Mouse (Mus musculus): Measurements from ENCODE around the gene Slc27a4. TPM values are rescaled to one million over a fixed set of nuclear protein-coding genes. Genes with fewer than 3 reads are reported as not detected.

Gene Slc27a4
- polyA plus RNA-seq, 1 experiment from 2014 or later, result 20.2 TPM

- Histone ChIP-seq H3K27ac (replicated peaks) (peak overlapping the region; percentile 98), H3K4me3 (replicated peaks) (peak overlapping the region; percentile 99), H3K4me2 (replicated peaks) (peak overlapping the region; percentile 60), H3K4me1 (peaks cover 14% of the 10 kb centered on the region), H3K9me3 (replicated peaks) (no peaks in the 10 kb centered on the region), H3K27me3 (no peaks in the 10 kb centered on the region), H3K9ac (peak overlapping the region; percentile 71), H3K36me3 (no peaks in the 10 kb centered on the region; the same call in 1 of the 2 replicates)
- ATAC-seq (ENCODE audit: insufficient number of reproducible peaks, low FRiP score, low TSS enrichment, low read depth), result no peak
- WGBS, result 10% methylated on average over 11 of the region's 11 CpGs
Observed at GRCm38 (mm10) chr2:29826318-29826925, 24.0 kb downstream of the Slc27a4 start.

DNA sequence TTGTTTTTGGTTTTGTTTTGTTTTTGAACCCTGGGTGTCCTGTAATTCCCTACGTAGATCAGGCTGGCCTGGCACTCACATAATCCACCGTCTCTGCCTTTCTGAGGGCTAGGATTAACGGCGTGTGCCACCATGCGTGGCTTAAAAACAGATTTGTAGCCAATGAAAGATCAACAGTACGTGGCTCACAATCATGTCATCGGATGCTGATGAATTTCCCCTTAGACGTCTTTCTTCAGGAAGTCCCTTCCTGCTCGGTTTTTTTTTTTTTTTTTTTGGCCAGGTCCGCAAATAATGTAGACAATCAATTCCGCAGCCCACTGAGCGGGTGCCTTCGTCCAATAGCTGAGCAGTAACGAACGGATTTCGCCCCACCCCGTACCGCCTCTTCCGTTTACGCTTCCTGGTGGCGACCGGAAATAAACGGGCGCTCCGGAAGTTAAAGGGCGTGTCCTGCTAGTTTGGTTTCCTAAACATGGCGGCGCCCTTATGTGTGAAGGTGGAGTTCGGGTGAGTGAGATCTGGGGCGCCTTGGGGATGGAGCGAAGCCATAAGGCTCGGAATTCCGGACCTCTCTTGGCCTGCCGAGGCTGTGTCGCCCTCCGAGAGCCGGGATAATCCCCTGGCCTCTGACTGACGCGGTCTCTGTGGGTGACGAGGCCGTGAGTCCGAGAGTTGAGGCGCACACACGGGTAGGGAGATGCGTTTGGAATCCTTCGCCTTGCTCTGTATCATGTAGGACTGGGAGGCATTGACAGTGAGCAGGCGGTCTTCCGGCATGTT is 24.7 kb downstream of the Slc27a4 start:
- ATAC-seq (ENCODE audit: insufficient number of reproducible peaks, low FRiP score, low TSS enrichment, low read depth), result peak; percentile 97
- H3K36me3 ChIP-seq, result no peaks in the 10 kb centered on the region; the same call in 1 of the 2 replicates
- H3K9ac ChIP-seq, result peak overlapping the region; percentile 89
- H3K4me2 ChIP-seq (replicated peaks), result peak overlapping the region; percentile 77
- no peaks in the 10 kb centered on the region for H3K9me3 ChIP-seq (replicated peaks)
- WGBS, result under 1% methylated on average over 48 of the region's 48 CpGs
- peak overlapping the region; percentile 99 for H3K4me3 ChIP-seq (replicated peaks)
- peak overlapping the region; percentile 98 for H3K27ac ChIP-seq (replicated peaks)
- H3K4me1 ChIP-seq, result peaks cover 14% of the 10 kb centered on the region
- no peaks in the 10 kb centered on the region for H3K27me3 ChIP-seq

DNA sequence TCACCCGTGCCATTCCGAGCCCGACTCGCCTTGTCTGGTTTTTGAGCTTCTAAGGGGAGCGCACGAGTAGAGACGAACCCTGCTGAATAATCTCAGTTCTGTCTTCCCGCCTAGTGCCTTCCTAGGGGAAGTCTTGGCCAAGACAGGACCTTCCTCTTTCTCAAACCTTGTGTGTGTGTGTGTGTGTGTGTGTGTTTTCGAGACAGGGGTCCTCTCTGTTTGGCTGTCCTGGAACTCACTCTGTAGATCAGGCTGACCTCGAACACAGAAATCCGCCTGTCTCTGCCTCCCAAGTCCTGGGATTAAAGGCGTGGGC is 25.2 kb downstream of the Slc27a4 start:
- peak overlapping the region; percentile 99 for H3K4me3 ChIP-seq (replicated peaks)

GRCm38 (mm10) chr2:29831106-29831505 is 28.7 kb downstream of the Slc27a4 start:
- no peaks in the 10 kb centered on the region for H3K9me3 ChIP-seq (replicated peaks)
- peaks cover 12% of the 10 kb centered on the region for H3K4me1 ChIP-seq
- no peak overlapping the region for H3K4me2 ChIP-seq (replicated peaks)
- no peak overlapping the region for H3K4me3 ChIP-seq (replicated peaks)
- peaks cover 31% of the 10 kb centered on the region for H3K36me3 ChIP-seq
- no peak overlapping the region for H3K9ac ChIP-seq
- no peak overlapping the region for H3K27ac ChIP-seq (replicated peaks)
- ATAC-seq (ENCODE audit: insufficient number of reproducible peaks, low FRiP score, low TSS enrichment, low read depth), result no peak
- H3K27me3 ChIP-seq, result no peaks in the 10 kb centered on the region
- WGBS, result 87% methylated on average over 4 of the region's 4 CpGs

More for the DNA sequence above, 25.2 kb downstream of the Slc27a4 start:
- H3K9ac ChIP-seq, result peak overlapping the region; percentile 89
- ATAC-seq (ENCODE audit: insufficient number of reproducible peaks, low FRiP score, low TSS enrichment, low read depth), result no peak
- WGBS, result 3% methylated on average over 12 of the region's 12 CpGs
- H3K4me1 ChIP-seq, result peaks cover 14% of the 10 kb centered on the region
- H3K27ac ChIP-seq (replicated peaks), result peak overlapping the region; percentile 73
- H3K9me3 ChIP-seq (replicated peaks), result no peaks in the 10 kb centered on the region
- H3K27me3 ChIP-seq, result no peaks in the 10 kb centered on the region
- H3K36me3 ChIP-seq, result peaks cover 2% of the 10 kb centered on the region
- H3K4me2 ChIP-seq (replicated peaks), result peak overlapping the region; percentile 77

GRCm38 (mm10) chr2:29833796-29834195 is 31.4 kb downstream of the Slc27a4 start:
- ATAC-seq (ENCODE audit: insufficient number of reproducible peaks, low FRiP score, low TSS enrichment, low read depth), result no peak
- no peaks in the 10 kb centered on the region for H3K9me3 ChIP-seq (replicated peaks)
- no peaks in the 10 kb centered on the region for H3K27me3 ChIP-seq
- no peak overlapping the region for H3K27ac ChIP-seq (replicated peaks)
- H3K36me3 ChIP-seq, result peaks cover 50% of the 10 kb centered on the region
- WGBS, result 93% methylated on average over 5 of the region's 5 CpGs
- H3K4me2 ChIP-seq (replicated peaks), result no peak overlapping the region
- H3K9ac ChIP-seq, result no peak overlapping the region
- no peaks in the 10 kb centered on the region for H3K4me1 ChIP-seq
- no peak overlapping the region for H3K4me3 ChIP-seq (replicated peaks)

DNA sequence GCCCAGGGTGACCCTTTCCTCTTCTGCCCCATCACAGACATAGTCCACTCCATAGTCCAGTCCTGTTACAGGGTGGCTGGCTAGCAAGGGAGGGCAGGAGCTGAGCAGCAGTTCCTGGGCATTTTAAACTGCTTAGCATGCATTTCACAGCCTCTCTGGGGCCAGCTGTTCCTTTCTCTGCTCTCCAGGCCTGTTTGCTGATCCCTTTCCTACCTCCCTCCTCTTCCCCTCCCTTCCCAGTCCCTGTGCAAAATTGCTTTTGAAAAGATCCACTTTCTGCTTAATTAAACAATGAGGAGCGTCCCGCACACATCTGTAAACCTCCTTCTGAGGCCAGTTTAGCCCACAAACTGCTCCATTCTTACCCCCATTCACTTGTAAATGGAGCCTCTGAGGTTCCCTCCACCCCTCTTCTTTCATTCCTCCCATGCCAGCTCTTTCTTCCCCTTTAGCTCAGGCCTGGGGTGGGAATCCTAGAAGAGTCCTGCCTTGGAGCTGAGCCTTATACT is 33.0 kb downstream of the Slc27a4 start:
- Histone ChIP-seq H3K4me2 (replicated peaks) (no peak overlapping the region), H3K4me1 (no peaks in the 10 kb centered on the region), H3K27ac (replicated peaks) (no peak overlapping the region), H3K36me3 (peaks cover 62% of the 10 kb centered on the region), H3K9ac (no peak overlapping the region), H3K9me3 (replicated peaks) (no peaks in the 10 kb centered on the region), H3K4me3 (replicated peaks) (no peak overlapping the region), H3K27me3 (no peaks in the 10 kb centered on the region)
- ATAC-seq (ENCODE audit: insufficient number of reproducible peaks, low FRiP score, low TSS enrichment, low read depth), result no peak
- 40% methylated on average over 2 of the region's 2 CpGs for WGBS

- H3K4me3 ChIP-seq (replicated peaks), result no peak overlapping the region
- no peaks in the 10 kb centered on the region for H3K9me3 ChIP-seq (replicated peaks)
- no peak for ATAC-seq (ENCODE audit: insufficient number of reproducible peaks, low FRiP score, low TSS enrichment, low read depth)
- no peaks in the 10 kb centered on the region for H3K4me1 ChIP-seq
- no peak overlapping the region for H3K4me2 ChIP-seq (replicated peaks)
- 64% methylated on average over 4 of the region's 4 CpGs for WGBS
- H3K27ac ChIP-seq (replicated peaks), result no peak overlapping the region
- H3K27me3 ChIP-seq, result peaks cover 18% of the 10 kb centered on the region
- no peak overlapping the region for H3K9ac ChIP-seq
- H3K36me3 ChIP-seq, result peaks cover 84% of the 10 kb centered on the region
Observed at GRCm38 (mm10) chr2:29839460-29839859, 37.0 kb downstream of the Slc27a4 start.

DNA sequence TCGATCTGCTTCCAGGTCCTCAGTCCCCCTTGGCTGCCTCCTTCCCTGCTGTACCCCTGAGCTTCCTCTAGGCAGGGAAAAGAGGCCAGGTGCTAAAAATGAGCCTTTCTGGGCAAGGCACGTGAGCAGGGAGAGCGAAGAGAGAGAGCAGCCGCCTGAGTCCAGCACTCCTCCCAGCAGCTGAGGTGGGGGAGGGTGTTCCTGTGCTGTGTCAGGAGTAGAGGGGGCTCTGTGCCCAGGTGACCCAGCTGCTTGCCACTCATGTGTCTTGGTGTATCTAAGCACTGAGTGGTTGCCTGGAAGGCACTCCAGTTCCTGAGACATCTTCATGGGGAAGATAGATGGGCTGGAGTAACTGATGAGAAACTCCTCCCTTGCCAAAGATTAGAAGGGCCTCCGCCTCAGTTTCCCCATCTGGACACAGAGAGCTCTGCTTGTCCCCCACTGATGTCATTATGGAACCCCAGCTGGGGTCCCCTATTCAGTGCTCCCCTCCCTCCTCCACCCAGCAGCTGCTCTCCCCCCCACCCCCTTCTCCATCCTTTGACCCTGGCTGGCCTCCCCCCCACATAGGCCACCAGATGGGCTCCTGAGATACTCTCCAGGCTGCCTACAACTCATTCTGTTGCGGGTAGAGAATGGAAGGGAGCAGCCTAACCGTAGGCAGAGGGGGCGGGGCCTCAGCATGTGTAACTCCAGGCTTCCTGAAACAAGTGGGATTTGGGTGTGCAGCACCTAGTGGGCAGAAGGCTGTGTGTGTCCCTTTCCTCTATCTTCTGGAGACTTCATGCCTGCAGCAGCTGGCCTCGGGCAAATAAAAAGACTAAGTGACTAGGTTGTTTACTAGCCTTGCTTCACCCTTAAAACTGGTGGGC is 41.0 kb downstream of the Slc27a4 start:
- WGBS, result 67% methylated on average over 9 of the region's 9 CpGs
- Histone ChIP-seq H3K4me1 (peaks cover 12% of the 10 kb centered on the region), H3K9me3 (replicated peaks) (no peaks in the 10 kb centered on the region), H3K4me3 (replicated peaks) (no peak overlapping the region), H3K27ac (replicated peaks) (no peak overlapping the region), H3K9ac (no peak overlapping the region), H3K36me3 (peaks cover 56% of the 10 kb centered on the region), H3K4me2 (replicated peaks) (no peak overlapping the region), H3K27me3 (peaks cover 56% of the 10 kb centered on the region)
- no peak for ATAC-seq (ENCODE audit: insufficient number of reproducible peaks, low FRiP score, low TSS enrichment, low read depth)

DNA sequence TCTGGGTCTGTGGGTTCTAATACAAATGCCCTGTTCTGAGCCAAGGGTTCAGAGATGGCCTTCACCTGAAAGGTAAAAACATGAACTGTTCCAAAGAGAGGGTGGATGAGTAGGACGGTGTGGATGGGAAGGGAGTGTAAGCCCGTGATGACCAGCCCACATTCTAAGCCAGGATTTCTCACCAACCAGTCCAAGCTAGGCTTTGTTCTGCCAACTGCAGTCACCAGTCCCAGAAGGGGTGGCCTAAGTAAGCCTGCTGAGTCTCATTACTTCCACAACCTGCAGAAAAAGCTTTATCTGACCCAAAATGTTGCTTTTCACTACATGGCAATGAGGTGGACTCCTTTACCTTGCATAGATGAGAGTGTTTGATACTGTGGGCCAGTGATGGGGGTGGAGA is 41.7 kb downstream of the Slc27a4 start:
- peaks cover 12% of the 10 kb centered on the region for H3K4me1 ChIP-seq
- no peak overlapping the region for H3K4me2 ChIP-seq (replicated peaks)
- WGBS, result 76% methylated on average over 2 of the region's 2 CpGs
- peaks cover 56% of the 10 kb centered on the region for H3K27me3 ChIP-seq
- peaks cover 50% of the 10 kb centered on the region for H3K36me3 ChIP-seq
- no peak overlapping the region for H3K27ac ChIP-seq (replicated peaks)
- H3K9ac ChIP-seq, result no peak overlapping the region
- no peak overlapping the region for H3K4me3 ChIP-seq (replicated peaks)
- ATAC-seq (ENCODE audit: insufficient number of reproducible peaks, low FRiP score, low TSS enrichment, low read depth), result no peak
- H3K9me3 ChIP-seq (replicated peaks), result no peaks in the 10 kb centered on the region

DNA sequence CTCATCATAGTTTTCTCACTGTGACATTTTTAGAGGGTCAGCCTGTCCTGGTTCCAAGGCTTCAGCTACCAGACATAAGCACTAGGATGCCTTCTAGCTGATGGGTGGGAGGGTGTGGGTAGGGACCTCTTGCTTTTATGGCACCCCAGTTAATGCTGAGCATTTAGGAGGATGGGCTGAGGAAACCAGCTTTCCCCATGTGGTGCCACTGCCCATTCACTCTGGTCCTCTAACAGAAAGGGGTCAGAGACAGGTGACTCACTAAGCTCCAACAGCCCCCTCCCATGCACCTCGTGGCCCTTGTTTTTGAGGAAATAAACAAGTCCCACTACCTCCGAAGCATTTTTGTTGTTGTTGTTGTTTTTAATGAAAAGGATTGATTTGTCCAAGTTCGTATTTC is 42.2 kb downstream of the Slc27a4 start:
- Histone ChIP-seq H3K36me3 (peaks cover 44% of the 10 kb centered on the region), H3K9me3 (replicated peaks) (no peaks in the 10 kb centered on the region), H3K4me3 (replicated peaks) (no peak overlapping the region), H3K9ac (no peak overlapping the region), H3K27me3 (peaks cover 56% of the 10 kb centered on the region), H3K4me2 (replicated peaks) (no peak overlapping the region), H3K4me1 (peaks cover 12% of the 10 kb centered on the region), H3K27ac (replicated peaks) (no peak overlapping the region)
- 34% methylated on average over 3 of the region's 3 CpGs for WGBS
- ATAC-seq (ENCODE audit: insufficient number of reproducible peaks, low FRiP score, low TSS enrichment, low read depth), result no peak

DNA sequence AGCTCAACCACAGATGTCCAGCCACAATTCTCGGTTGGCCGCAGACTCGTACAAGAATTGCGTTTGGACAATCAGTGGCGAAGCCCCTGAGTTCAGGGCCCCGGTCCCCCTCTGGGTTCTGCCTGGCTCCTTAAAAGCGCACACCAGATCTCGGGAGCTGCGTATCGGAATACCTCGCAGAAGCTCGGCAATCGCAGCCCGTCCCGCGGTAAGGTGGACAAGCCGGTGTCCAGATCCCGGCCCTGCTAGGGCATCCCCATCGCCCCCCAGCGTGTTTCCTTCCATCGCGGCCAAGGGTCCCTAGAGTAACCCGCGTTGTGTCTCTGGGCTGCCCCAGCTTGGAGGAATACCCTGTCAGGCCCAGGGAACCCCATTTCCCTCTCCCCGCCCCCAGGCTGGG is 43.2 kb downstream of the Slc27a4 start:
- no peak overlapping the region for H3K9ac ChIP-seq
- no peak for ATAC-seq (ENCODE audit: insufficient number of reproducible peaks, low FRiP score, low TSS enrichment, low read depth)
- WGBS, result 17% methylated on average over 25 of the region's 25 CpGs
- peak overlapping the region; percentile 37 for H3K4me2 ChIP-seq (replicated peaks)
- H3K4me3 ChIP-seq (replicated peaks), result peak overlapping the region; percentile 26
- H3K27ac ChIP-seq (replicated peaks), result no peak overlapping the region
- peaks cover 12% of the 10 kb centered on the region for H3K4me1 ChIP-seq
- peaks cover 39% of the 10 kb centered on the region for H3K36me3 ChIP-seq
- no peaks in the 10 kb centered on the region for H3K9me3 ChIP-seq (replicated peaks)
- H3K27me3 ChIP-seq, result peaks cover 56% of the 10 kb centered on the region

Data from embryonic facial prominence, embryonic 15.5 days (tissue).